Mouse (Mus musculus): Measurements from ENCODE around the gene Vezt.

DNA sequence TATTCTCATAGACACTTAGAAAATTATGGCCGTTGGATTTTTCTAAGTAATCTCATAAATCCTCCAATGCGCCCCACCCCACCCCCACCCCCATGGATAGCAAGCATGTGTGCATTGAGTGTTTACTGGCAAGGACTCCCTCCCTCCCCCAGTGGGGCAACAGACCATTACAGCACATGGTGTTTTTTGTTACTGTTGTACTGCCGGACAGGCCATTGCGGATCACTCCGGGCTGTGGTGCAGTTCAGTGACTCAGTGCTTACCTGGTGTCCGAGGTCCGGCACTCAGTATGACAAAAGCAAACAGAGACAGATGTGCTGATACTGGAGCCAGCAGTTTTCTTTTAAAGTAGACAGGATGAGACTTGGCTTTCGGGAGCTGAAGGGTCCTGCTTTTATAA, 13.5 kb upstream of the Vezt start:
- TF ChIP-seq POLR2A (IDR thresholded peaks at IDR 0.05; ENCODE audit: low read depth, low read length) (no peak), MAFK (IDR thresholded peaks at IDR 0.05; ENCODE audit: insufficient replicate concordance, low read length) (no peak), CTCF (conservative IDR thresholded peaks at IDR 0.05 in 1 of 2, IDR thresholded peaks at IDR 0.05 in 1 of 2; ENCODE audit: low read depth in 2 of 2, low read length in 2 of 2) (no peak), MXI1 (IDR thresholded peaks at IDR 0.05; ENCODE audit: low read depth, low read length) (no peak)

Data from CH12.LX (cell line).